Mouse (Mus musculus): ENCODE measurements around the gene Nes.

The Nes gene

DNA sequence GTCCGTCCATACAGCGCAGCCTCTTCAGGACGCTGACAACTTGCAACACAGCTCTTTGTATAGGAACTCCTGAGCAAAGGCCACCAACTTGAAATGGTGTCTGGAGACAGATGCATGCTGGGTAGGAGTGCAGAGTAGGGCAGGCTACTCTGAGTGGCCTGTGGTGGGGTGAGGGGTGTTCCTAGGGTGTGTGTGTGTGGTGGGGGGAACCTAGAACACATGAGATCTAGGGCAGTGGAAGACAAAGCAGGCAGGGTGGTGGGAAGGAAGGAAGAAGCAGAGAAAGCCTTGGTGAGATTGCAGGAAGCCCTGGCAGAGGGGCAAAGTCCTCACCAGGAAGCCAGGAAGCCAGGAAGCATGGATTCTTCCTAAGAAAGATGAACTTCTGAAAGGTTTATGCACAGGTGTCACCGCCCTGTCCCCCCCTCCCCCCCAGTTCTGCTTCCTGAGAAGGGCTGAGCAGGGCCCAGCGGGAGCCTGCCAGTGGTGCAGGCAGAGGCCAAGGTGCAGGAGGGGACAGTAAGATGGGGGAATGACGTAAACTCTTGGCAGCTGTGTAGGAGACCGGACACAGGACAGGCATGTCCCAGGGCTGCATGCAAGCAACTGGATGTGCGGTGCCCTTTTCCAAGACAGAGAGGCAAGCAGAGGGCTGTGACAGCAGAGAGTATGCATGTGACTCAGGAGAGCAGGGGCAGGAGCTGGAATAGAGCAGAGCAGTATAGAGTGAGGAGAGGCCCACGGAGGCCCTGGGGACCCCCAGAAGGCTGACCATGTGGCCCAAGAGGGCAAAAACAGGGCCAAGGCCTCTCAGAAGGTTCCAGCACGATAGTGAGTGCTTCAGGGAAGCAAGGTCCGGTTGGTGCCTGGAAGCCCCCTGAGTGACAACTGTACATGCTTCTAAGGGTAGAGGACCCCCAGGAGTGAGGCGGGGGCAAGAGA is 11.3 kb downstream of the Nes start:
- in situ Hi-C loops (cut with MboI, MseI), result loop anchor here (10.0 kb wide), 1 partner anchor 47 kb away; the partner anchor contains the start of genes Isg20l2 and Rrnad1

DNA sequence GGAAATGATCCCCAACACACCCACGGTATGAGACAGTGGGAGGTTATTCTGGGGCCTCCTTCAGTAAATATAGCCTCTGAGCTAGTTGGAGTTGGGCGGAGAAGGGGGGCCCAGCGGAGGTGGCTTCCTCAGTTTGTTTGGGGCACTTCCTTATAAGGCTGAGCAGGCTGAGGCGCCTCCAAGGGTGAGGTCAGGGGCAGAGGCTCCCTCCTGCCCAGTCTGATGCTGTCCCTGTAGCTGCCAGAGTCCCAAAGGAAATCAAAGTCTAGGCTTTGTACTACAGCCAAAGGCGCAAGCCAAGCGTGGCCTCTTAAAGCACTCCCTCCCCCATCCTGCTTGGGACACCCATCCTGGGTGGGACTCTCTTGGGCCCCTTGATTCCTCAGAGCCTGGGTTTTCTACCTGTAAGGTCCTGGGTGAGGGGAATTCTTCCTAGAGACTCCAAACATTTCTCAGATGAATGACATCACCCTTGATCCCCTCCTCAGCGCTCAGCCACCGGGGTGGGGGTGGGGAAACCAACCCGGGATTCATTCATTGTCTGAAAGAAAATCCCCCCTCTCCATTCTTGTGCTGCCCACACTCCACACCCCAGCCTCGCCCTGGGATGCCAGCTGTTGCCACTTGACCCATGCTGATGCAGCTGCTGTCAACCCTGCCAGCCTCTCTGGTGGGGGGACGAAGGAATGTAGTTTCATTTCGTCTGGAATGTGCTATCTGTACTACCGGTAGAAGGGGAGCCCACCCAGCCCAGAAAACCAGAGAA is 12.1 kb downstream of the Nes start:
- in situ Hi-C loops (cut with MboI, MseI), result loop anchor here (10.0 kb wide), 1 partner anchor 48 kb away; the partner anchor contains the start of genes Isg20l2 and Rrnad1

DNA sequence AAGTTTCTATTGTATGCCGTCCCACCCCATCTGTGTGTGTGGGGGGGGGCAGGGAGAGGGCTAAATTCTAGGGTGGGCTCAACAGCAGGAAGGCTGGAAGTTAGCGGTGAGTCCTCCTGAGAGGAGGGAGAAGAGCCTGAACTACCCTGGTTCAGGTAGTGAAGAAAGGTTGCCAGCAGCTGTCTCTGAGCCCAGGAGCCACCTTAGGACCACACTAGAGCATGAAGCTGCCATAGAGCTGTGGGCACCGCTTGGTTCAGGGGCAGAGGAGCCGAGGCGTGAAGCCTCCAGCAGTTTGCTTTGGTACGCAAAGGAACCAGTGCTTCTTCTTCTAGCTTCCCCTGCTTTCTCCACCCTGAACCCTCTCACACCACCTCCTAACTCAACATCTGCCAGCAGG is 12.7 kb downstream of the Nes start:
- in situ Hi-C loops (cut with MboI, MseI), result loop anchor here (10.0 kb wide), 1 partner anchor 49 kb away; the partner anchor contains the start of genes Isg20l2 and Rrnad1

DNA sequence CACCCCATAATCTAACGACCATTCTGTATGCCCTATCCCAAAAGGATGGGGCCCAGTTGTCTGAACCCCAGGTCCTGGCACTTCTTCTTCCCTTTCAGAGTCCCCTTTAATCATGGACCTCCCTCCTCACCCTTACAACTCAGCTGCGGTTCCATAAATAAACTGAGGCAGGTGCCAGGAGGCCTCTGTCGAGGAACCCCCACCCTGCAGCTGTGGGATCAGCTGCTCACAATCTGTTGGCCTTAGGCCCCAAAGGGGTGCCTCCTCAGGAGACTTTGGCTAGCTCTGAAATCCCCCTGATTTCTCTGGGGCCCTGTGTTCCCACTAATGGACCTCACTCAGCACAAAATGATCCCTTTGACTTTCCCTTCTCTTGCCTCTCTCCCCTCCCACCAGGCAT is 13.2 kb downstream of the Nes start:
- in situ Hi-C loops (cut with MboI, MseI), result loop anchor here (10.0 kb wide), 1 partner anchor 49 kb away; the partner anchor contains the start of genes Isg20l2 and Rrnad1

DNA sequence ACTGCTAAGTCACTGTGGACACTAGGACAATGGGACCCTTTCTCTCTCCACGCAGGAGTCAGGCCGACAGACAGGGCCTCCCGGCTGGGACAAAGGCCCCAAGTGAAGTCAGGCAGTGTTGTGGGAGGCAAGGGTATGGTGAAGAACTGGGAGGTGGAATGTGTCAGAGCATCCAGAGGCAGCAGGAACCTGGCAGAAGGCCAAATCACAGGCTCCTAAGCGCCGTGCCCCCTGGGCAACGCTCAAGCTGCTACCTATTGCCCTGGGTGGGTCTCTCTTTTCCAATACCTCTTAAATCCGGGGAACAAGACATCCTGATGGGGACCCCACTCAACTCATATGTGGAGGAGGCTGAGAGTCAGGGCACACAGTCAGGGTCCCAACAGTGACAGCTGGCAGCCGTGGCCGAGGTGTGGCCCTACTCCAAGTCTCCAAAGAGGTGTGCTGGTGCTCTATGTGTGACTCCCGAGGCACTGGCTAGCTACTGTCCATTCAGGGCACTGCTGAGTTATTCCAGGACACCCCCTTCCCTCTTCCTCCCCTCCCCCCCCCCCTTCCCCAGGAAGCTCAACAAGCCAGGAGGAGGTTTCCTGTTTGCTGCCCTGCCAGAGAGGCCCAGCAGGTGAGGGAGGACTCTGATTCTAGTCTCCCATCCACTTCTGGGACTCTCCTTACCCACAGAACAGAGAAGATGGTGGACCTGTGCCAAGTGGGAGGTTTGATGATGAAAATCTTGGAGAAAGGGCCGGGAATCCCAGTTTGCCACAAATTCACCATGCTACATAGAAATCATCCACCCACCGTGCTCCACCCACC is 14.8 kb downstream of the Nes start:
- in situ Hi-C loops (cut with MboI, MseI), result loop anchor here (10.0 kb wide), 1 partner anchor 51 kb away; the partner anchor contains the start of genes Isg20l2 and Rrnad1

DNA sequence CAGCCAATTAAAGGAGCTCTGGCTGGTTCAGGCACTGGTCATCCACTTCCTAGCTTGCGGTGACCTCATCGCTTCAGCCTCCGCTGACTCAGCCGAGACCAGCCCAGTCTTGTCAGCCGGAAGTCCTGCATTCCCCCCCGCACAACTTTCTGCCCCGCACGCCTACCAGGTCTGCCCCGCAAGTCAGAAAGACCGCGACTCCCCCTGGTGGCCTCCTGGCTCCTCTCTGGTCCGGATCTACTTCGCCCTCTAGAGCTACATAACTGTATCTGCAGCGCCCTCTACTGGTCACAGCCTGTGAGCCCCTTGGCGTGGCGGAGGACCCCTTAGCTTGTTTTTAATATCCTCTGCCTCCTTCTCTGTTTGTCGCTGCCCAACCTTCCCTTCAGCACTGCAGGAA is 16.0 kb downstream of the Nes start:
- in situ Hi-C loops (cut with MboI, MseI), result loop anchor here (10.0 kb wide), 1 partner anchor 52 kb away; the partner anchor contains the start of genes Isg20l2 and Rrnad1

DNA sequence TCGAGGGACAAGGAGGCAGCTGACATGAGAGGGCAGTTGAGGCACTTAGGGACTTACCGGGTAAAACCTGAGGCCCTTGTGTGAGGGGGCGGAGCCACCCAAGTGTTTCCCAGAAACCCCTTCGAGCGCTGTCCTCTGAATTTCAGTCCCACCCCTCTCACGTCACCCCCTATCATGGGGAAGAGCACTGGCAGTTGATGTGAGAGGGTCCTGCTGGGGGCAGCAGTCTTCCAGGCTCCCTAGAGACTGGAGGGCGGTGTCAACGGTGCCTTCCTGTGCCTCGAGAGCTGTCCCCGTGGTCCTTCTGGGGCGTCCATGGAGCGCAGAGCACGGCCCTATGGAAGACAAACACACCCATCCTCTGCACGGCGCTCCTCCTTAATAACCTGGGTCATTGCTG is 16.8 kb downstream of the Nes start:
- in situ Hi-C loops (cut with MboI, MseI), result loop anchor here (10.0 kb wide), 1 partner anchor 53 kb away; the partner anchor contains the start of genes Isg20l2 and Rrnad1

DNA sequence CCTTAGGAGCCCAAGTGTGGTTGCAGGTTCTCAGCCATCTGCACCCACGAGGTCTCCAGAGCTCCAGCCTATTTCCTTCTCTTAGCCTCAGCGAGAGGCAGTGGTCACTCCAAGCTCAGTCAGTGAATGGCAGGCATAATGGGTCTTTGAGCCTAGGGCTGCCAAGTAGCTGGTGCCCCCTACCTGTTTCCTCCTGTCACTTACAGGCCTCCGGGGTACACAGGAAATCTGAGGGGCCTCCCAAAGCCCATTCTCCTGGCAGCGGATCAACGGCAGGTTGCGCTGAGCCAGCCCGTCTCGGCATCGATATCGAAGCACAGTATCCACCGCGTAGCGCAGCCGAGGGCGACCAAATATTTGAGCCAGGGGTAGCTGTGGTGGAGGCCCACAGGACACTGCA is 17.2 kb downstream of the Nes start:
- in situ Hi-C loops (cut with MboI, MseI), result loop anchor here (10.0 kb wide), 1 partner anchor 53 kb away; the partner anchor contains the start of genes Isg20l2 and Rrnad1

DNA sequence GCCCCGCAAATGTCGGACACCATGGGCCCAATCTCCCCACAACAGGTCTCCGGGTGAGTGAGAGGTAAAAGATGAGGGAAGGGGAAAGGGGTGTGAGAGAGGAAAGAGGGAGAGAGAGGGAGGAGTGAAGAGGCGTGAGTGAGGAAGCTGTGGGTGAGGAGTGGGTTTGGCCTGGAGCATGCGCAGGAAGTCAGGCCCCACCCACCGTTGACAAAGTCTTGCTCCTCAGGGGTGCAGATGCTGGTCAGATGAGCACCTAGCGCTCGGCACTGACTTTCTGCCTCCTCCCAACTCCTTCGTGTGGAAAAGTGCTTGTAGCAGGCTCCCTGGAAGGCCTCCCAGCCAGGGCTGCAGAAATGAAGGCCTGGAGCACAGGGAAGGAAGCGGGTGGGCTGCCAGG is 19.1 kb downstream of the Nes start:
- in situ Hi-C loops (cut with MboI, MseI), result loop anchor here (10.0 kb wide), 1 partner anchor 55 kb away; the partner anchor contains the start of genes Isg20l2 and Rrnad1

DNA sequence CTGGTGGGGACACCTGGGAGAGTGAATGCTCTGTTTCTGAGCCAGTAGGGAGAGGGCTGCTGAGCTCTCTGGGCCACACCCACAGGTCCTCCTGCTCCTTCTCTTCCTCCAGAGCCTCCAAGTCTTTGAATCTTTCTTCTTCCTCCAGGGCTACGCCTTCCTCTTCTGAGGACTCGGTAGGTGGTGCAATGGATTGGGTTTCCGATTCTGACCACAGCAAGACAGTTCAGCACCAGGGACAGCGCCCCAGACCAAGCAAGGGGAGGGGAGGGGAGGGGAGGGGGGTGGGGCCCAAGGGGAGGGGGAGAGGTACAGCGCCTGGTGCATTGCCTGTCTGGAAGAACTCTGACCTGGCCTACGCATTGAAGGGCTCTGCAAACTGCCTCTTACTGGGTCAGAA is 22.6 kb downstream of the Nes start:
- in situ Hi-C loops (cut with MboI, MseI), result no loop called here

DNA sequence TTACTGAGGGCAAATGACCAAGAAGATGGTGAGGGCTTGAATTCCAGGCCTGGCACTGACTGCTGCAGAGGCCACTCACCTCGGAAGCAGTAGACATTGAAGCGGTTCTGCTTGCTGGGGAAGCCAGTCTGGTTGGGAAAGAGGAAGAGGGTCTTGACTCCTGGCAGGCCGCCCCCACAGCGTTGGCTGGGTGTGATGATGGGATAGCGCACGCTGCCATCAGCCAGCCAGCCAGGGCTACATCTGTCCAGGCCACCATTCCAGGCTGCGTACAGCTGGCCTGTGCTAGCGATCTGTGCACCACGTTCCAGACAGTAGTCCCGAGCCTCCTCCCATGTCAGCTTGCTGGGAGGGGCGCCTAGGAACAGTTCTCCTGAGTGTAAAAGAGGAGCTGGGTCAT is 24.5 kb downstream of the Nes start:
- in situ Hi-C loops (cut with MboI, MseI), result no loop called here

DNA sequence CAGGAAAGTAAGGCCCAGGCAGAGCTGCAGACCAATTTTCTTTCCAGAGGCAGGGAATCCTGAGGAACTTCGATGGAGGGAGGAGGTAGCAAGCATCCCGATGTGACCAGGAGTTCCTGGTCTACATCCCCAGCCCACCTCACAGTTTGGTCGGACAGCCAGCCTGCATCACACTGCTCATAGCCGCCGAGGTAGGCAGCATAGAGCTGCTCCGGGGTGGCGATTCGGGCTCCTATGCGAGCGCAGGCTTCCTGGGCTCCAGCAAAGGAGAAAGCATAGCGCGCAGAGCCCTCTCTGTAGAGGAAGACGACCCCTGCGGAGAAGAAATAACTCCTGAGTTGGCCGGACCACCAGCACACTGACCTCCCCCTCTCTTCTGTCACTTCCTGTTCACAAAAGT is 25.5 kb downstream of the Nes start:
- in situ Hi-C loops (cut with MboI, MseI), result no loop called here

DNA sequence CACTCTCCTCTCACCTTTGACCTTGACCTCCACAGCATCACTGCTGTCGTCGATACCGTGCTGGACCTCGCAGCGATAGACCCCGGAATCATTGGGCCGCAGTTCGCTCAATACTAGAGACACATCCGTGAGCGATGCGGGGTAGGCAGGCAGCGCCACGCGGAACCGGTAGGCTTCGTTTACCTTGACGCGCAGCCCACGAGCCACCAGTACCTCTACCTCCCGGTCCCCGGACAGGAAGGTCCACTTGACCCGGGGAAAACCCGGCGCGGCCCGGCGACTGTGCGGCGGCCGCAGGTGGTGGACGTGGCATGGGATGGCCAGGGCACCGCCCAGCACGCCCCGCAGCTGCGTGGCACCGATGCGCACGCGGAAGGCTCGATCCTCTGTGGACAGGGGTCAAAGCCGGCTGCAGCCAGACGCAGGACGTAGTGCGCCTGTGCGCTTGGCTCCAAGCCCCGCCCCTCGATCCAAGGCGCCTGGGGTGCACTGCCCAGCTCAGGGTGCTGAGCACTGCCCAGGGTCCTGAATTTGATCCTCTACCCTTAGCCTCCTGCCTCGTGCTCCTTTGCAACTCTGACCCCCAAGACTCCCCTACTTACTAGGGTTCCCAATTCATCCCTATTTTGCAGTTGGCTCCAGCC is 26.2 kb downstream of the Nes start:
- in situ Hi-C loops (cut with MboI, MseI), result no loop called here

DNA sequence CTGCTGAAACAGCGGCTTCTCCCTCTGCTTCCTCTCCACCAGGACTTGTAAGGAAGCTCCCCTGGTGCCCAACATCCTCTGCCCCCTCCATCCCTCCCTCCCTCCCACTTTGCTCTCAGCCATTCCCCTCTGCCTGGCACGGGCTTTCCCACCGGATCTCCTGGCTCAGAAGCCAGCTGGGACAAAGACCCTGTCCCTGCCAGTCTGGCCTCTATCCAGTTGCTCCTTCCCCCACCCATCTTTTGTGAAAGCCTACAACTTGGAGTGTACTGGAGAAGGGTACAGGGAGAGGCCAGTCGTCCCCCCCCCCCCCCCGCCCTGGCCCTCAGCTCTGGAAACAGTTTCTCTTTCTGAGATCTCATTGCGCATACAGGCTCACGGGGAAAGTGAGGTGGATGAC is 27.9 kb downstream of the Nes start:
- in situ Hi-C loops (cut with MboI, MseI), result no loop called here

DNA sequence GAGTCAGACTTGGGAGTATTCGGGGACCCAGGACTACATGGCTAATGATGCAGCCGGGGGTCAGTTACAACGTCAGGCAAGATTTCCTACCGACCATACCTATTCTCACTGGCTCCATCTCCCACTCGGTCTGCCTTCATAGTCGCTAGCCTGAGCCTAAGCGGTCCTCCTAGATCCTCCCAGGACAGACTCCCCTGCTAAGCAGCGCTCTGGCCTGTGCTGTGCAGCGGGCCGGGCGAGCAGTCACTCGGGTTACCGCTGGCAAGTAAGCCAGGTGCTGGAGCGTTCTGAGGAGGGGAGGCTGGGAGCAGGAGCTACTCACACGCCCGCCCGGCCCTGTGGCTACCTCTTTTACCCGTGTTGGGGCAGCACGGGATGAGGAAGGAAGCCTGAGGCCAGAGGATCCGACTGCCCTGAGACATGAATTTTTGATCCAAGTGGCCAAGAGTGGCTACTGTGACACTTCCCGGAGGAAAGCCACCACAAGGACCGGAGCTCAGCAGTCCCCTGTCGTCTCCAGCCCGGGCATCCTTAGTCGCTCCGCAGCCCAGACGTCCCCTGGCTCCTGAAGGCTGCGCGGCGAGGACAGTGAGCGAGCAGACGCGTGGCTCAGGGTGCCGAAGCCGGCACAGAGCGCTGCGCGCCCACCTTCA is 28.5 kb downstream of the Nes start:
- in situ Hi-C loops (cut with MboI, MseI), result no loop called here

DNA sequence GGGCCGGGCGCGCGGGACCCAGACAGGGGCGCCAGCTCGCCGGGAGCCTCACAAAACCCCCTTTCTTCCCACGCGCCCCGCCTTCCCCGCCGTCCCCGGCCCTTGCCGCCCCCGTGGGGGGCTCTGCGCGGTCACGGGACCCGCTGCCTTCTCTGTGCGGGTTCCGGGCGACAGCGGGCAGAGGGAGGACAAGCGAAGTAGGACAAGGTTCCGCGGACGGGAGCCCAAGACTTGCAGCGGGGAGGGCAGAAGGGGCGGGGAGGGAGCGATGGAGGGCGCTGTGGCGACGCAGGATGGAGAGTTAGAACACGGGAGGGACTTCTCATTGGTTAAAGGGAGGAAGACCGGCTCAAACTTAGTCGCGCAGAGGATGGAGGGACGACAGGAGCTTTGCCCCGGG is 29.3 kb downstream of the Nes start, which contains the start of gene Bcan:
Gene Bcan (minus strand): TSS at position 50 of the 400 bp plus-strand sequence.
- in situ Hi-C loops (cut with MboI, MseI), result loop anchor here (5.0 kb wide), 1 partner anchor 72 kb away; no protein-coding TSS in a partner anchor

DNA sequence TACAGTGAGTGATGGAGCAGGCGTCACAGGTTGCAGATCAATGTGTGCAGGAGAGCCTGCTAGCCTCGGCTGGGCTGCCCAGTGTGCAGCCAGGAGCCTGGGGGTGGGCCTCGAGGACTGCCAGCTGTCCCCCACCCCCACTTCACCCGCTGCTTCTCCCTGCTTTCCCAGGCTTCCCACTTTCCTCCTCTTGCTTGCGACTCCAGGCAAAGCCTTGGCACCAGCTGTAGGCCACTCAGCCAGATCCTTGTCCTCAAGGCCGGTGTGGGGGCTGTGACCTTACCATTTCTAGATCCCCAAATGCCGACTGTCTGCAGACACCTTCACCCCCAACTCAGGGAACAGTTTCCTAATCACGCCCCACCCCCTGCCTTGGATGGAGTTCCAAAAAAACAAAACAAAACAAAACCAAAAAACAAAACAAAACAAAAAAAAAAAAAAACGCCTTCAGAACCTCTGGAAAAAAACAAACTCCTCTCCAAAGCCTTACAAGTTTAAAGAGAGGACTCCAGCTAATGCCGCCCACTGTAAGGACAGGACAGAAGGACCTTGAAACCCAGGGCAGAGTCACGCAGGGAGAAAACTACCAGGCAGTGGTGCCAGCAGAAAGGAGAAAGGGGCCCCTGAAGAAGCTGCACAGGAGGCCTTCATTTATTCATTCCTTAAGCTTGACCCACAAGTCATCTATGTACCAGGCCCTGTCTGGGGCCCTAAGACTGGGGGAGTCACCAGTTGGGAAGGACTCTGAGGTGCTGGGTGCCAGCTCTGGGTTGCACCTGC is 30.1 kb downstream of the Nes start:
- in situ Hi-C loops (cut with MboI, MseI), result loop anchor here (5.0 kb wide), 1 partner anchor 71 kb away; no protein-coding TSS in a partner anchor

DNA sequence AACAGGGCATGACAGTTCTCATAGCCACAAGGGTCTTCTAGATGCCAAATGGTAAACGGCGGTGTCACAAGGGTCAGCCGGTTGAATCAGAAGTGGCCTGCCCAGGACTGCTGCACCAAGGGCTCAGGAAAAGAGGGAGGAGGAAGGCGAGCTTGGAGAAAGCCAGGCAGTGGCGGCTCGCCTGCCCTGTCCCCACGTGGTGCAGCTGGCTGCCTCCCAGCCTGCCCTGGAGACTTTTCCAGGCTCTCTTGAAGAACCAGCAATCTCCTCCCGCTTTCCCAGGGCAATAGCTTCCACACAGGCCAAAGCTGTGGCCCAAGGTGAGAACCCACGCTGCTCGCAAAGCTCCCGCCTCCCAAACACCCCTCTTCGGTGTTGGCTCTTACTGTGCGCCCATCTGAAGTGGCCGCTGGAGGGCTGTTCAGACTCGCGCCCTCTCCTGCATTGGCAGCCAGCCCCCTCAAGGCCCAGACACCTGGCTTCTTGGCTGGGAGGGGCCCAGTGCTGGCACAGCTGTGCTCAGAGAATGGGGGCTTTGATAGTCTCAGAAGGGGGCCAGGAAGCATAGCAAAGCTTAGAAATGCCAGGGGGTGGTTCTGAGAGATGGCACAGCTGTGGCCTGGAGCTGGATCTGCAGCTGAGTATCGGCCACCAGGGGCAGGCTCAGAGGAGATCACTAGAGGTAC is 31.6 kb downstream of the Nes start:
- in situ Hi-C loops (cut with MboI, MseI), result loop anchor here (5.0 kb wide), 1 partner anchor 70 kb away; no protein-coding TSS in a partner anchor
